Mouse (Mus musculus): ENCODE results near the gene Adam19. TPM values are rescaled to one million over a fixed set of nuclear protein-coding genes. Genes with fewer than 3 reads are reported as not detected.

Adam19 gene
- polyA plus RNA-seq, 1 experiment from 2014 or later = 27.0 TPM

DNA sequence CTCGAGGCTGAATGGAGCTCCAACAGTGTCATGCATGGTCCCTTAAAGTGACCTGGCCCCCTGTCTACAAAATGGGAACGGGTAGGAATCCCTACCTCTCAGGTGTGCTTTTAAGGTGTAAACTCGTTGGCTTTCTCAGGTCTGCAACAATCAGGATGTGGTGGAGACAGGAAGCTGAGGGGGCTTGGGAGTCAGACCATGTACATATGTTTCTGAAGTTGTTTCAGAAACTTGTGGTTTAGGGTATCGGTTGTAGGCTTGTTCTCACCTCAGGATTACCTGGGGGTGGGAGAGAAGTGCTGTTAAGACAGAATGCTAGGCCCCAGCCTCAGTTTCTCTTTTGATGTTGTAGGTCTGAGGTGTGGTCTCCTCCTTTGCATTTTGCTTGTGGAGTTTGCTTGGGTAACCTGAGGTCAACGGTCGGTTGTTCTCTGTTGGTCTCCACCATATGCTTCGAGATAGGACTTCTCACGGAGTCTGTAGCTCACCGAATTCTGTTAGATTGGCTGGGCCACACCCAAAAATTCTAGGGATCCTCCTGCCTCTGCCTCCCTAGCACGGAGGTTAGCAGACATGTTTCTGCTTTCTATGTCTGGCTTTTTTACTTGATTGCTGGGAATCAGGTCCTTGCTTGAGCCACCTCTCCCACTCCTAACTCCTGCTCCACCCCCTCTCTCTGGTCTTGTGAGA lies 34.4 kb downstream of the Adam19 start:
- no peaks in the 10 kb centered on the region for H3K9me3 ChIP-seq (ENCODE audit: low read depth, low read length)
- peaks cover 14% of the 10 kb centered on the region for H3K36me3 ChIP-seq (ENCODE audit: insufficient read depth)
- no peak overlapping the region for H3K4me3 ChIP-seq (ENCODE audit: low read depth, low read length)
- ATAC-seq (ENCODE audit: insufficient read depth) (no peak), DNase-seq (no peak)
- peak overlapping the region; percentile 85 for H3K27ac ChIP-seq (ENCODE audit: low read depth)
- H3K9ac ChIP-seq = no peak overlapping the region
- WGBS = 83% methylated on average over 10 of the region's 10 CpGs
- no peak for TF ChIP-seq CTCF (IDR thresholded peaks at IDR 0.05; ENCODE audit: low read depth)
- no peak overlapping the region for H3K4me2 ChIP-seq
- H3K4me1 ChIP-seq (ENCODE audit: insufficient read depth) = peaks cover 35% of the 10 kb centered on the region
- no peaks in the 10 kb centered on the region for H3K27me3 ChIP-seq (ENCODE audit: insufficient read depth, low read length)

DNA sequence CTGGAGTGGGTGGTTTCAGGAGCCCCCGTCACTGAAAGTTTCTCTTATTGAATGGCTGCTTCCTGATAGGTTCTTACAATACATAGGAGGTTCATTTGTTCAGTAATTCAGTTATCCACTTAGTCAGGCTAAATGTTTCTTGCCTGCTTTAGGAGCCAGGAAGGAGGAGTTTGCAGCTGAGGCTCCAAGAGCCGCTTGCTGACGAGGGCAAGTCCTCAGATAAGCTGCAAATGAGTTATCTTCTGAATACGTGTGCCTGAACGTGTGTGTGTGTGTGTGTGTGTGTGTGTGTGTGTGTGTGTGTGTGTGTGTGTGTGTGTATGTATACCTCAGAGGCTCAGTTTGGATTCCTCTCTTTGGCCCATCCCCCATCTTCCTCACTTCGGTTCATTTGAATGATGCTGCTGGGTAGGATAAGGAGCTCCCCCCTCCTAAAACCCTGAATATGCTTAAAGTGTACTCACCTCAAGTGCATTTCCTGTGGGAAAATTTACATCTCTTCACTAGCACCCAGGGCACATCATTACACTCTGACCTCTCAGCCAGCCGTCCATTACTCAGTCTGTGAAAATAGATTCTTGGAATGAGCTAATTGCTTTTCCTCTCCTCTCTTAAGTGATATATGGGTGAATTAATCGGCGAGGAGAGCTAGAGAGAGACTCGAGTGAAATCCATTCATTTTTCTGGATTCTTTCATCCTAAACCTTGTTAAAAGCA lies 35.3 kb downstream of the Adam19 start:
- H3K9ac ChIP-seq = no peak overlapping the region
- H3K9me3 ChIP-seq (ENCODE audit: low read depth, low read length) = no peaks in the 10 kb centered on the region
- no peak overlapping the region for H3K4me3 ChIP-seq (ENCODE audit: low read depth, low read length)
- H3K27me3 ChIP-seq (ENCODE audit: insufficient read depth, low read length) = no peaks in the 10 kb centered on the region
- H3K36me3 ChIP-seq (ENCODE audit: insufficient read depth) = peaks cover 22% of the 10 kb centered on the region
- DNase-seq (no peak), ATAC-seq (ENCODE audit: insufficient read depth) (no peak)
- H3K27ac ChIP-seq (ENCODE audit: low read depth) = peak overlapping the region; percentile 85
- 30% methylated on average over 10 of the region's 10 CpGs for WGBS
- peaks cover 35% of the 10 kb centered on the region for H3K4me1 ChIP-seq (ENCODE audit: insufficient read depth)
- no peak for TF ChIP-seq CTCF (IDR thresholded peaks at IDR 0.05; ENCODE audit: low read depth)
- H3K4me2 ChIP-seq = no peak overlapping the region

DNA sequence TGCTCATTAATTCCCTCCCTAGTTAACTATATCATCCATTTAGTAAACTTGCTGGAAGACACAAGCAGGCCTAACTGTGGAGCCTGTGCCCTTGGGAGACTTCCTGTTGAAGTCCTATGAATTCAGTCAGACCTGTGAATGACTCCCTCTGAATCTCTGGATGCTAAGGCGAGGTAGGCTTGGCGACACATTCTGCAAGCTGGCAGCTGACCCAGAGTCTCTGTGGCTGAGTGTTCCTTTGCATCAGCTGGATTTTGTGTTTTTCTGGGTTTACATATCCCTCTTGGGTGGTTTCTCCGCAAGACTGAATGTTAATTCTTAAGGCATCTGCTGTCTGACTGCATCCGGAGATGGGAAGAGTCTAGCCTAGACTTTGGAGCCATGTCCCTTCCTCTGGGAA lies 36.3 kb downstream of the Adam19 start:
- H3K9ac ChIP-seq = no peak overlapping the region
- peaks cover 24% of the 10 kb centered on the region for H3K36me3 ChIP-seq (ENCODE audit: insufficient read depth)
- H3K27me3 ChIP-seq (ENCODE audit: insufficient read depth, low read length) = no peaks in the 10 kb centered on the region
- no peaks in the 10 kb centered on the region for H3K9me3 ChIP-seq (ENCODE audit: low read depth, low read length)
- 0 out of 2 replicates have a peak overlapping the region, but pooled peaks have one; percentile 16 for H3K27ac ChIP-seq (ENCODE audit: low read depth)
- WGBS = 71% methylated on average over 4 of the region's 4 CpGs
- ATAC-seq (ENCODE audit: insufficient read depth) (no peak), DNase-seq (no peak)
- peaks cover 31% of the 10 kb centered on the region for H3K4me1 ChIP-seq (ENCODE audit: insufficient read depth)
- no peak overlapping the region for H3K4me2 ChIP-seq
- H3K4me3 ChIP-seq (ENCODE audit: low read depth, low read length) = no peak overlapping the region
- no peak for TF ChIP-seq CTCF (IDR thresholded peaks at IDR 0.05; ENCODE audit: low read depth)

DNA sequence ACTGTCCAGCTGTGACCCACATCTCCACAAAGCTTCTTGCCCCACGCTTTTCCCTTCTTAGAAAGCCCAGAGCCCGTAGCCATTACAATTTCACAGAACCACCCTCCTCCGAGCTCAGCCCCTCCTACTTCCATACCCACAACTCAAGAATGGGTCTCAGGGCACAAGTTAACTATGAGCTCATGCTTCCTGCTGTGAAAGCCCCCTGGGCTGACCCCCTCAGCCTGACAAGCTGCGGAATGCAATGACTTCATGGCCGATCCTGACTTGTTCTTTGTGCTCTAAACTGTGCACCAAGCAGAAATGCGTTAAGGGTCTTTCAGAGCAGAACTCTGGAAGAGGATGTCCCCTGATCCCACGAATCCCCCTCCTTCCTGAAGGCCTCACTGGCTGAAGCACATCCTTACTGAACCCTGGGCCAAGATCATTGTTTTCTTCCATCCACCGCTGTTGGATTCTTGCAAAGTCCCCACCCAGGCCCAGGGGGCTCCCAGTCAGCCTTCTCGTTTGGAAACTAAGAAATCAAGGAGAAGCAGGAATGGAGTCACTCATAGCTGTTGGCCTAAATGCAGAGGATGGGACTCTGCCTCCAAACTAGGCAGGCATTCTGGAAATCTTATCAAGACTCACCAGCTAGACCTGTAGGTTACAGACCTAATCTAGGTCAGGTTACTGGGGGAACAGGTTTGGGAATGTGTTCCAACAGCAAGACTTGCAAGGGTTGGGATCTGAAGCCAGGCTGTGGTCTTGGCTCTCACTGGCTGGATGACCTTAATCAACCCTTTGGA lies 39.9 kb downstream of the Adam19 start:
- Histone ChIP-seq H3K36me3 (ENCODE audit: insufficient read depth) (peaks cover 46% of the 10 kb centered on the region), H3K4me1 (ENCODE audit: insufficient read depth) (peaks cover 10% of the 10 kb centered on the region), H3K9me3 (ENCODE audit: low read depth, low read length) (no peaks in the 10 kb centered on the region), H3K4me3 (ENCODE audit: low read depth, low read length) (no peak overlapping the region), H3K9ac (no peak overlapping the region), H3K27me3 (ENCODE audit: insufficient read depth, low read length) (no peaks in the 10 kb centered on the region), H3K27ac (ENCODE audit: low read depth) (peak overlapping the region; percentile 46; the same call in 1 of the 2 replicates), H3K4me2 (no peak overlapping the region)
- DNase-seq (no peak), ATAC-seq (ENCODE audit: insufficient read depth) (peak; percentile 36; the same call in 1 of the 2 replicates)
- WGBS = 66% methylated on average over 9 of the region's 9 CpGs
- no peak for TF ChIP-seq CTCF (IDR thresholded peaks at IDR 0.05; ENCODE audit: low read depth)

DNA sequence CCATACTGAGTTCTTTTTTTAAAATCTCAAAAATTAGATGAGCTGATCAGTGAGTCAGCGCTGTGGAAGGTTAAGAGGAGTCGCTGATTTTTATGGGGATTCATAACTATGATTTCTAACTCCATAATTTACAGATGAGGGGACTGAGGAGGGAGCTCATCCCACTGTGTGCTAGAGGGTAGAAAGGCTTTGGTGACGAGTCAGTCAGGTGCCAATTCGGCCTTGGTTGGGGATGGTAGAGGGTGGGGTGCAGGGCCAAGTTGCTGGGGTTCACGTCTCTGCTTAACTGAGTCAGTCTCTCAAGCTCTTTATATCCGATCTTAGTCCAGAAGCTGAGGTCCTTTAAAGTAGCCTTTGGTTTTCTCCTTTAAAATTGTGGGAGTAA lies 40.5 kb downstream of the Adam19 start:
- peaks cover 7% of the 10 kb centered on the region; the same call in 1 of the 2 replicates for H3K4me1 ChIP-seq (ENCODE audit: insufficient read depth)
- DNase-seq = no peak
- no peak overlapping the region for H3K4me2 ChIP-seq
- H3K36me3 ChIP-seq (ENCODE audit: insufficient read depth) = peaks cover 51% of the 10 kb centered on the region
- no peak overlapping the region for H3K4me3 ChIP-seq (ENCODE audit: low read depth, low read length)
- TF ChIP-seq CTCF (IDR thresholded peaks at IDR 0.05; ENCODE audit: low read depth) = no peak
- H3K9ac ChIP-seq = no peak overlapping the region
- no peaks in the 10 kb centered on the region for H3K27me3 ChIP-seq (ENCODE audit: insufficient read depth, low read length)
- 91% methylated on average over 6 of the region's 6 CpGs for WGBS
- H3K27ac ChIP-seq (ENCODE audit: low read depth) = no peak overlapping the region
- H3K9me3 ChIP-seq (ENCODE audit: low read depth, low read length) = no peaks in the 10 kb centered on the region
- no peak for ATAC-seq (ENCODE audit: insufficient read depth)

DNA sequence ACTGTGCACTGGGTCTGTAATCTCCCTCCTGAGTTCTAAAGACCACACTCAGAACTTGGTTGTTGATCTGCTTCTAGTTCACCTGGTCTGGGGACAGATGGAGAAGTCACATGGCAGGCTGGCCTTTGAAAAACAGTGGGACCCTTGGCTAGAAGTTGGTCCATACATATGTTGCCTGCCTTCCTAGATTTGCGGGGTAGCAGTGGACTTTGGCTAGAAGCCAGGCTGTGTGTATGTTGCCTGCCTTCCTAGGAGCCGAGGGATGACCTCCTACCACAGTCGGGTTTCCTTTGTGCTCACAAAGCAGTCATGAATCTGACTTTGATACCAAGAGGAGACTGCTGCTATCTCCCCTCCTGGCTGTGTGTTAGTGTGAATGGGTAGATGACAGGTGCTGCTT lies 41.3 kb downstream of the Adam19 start:
- Histone ChIP-seq H3K4me2 (no peak overlapping the region), H3K27ac (ENCODE audit: low read depth) (no peak overlapping the region), H3K9me3 (ENCODE audit: low read depth, low read length) (no peaks in the 10 kb centered on the region), H3K9ac (no peak overlapping the region), H3K4me1 (ENCODE audit: insufficient read depth) (no peaks in the 10 kb centered on the region), H3K4me3 (ENCODE audit: low read depth, low read length) (no peak overlapping the region), H3K27me3 (ENCODE audit: insufficient read depth, low read length) (no peaks in the 10 kb centered on the region), H3K36me3 (ENCODE audit: insufficient read depth) (peaks cover 59% of the 10 kb centered on the region)
- ATAC-seq (ENCODE audit: insufficient read depth) (no peak), DNase-seq (no peak)
- WGBS = 69% methylated on average over 3 of the region's 3 CpGs
- no peak for TF ChIP-seq CTCF (IDR thresholded peaks at IDR 0.05; ENCODE audit: low read depth)

DNA sequence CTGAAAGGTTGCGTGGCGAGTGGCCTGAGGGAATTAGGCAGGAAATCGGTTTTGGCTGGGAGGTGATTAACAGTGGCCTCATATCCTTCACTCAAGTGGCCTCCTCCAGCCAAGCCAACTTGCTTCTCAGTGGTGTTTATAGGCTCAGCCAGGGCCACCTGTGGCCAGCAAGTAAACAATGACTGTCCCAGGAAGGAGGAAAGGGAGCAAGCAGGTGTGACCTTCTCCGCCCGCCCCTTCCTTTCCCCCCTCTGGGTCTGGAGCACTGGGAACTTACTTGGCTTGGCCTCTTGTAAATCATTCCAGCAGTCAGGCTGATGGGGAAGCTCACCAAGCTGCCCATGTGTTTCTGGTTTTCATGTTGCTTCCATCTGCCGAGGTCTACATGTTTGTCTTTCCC lies 46.3 kb downstream of the Adam19 start:
- Histone ChIP-seq H3K27me3 (ENCODE audit: insufficient read depth, low read length) (no peaks in the 10 kb centered on the region), H3K4me3 (ENCODE audit: low read depth, low read length) (no peak overlapping the region), H3K9me3 (ENCODE audit: low read depth, low read length) (no peaks in the 10 kb centered on the region), H3K4me2 (no peak overlapping the region), H3K36me3 (ENCODE audit: insufficient read depth) (peaks cover 56% of the 10 kb centered on the region), H3K27ac (ENCODE audit: low read depth) (no peak overlapping the region), H3K9ac (no peak overlapping the region), H3K4me1 (ENCODE audit: insufficient read depth) (no peaks in the 10 kb centered on the region)
- WGBS = 79% methylated on average over 6 of the region's 6 CpGs
- DNase-seq (no peak), ATAC-seq (ENCODE audit: insufficient read depth) (no peak)
- TF ChIP-seq CTCF (IDR thresholded peaks at IDR 0.05; ENCODE audit: low read depth) = no peak
